Mouse (Mus musculus) embryo, embryonic 10.5 days (tissue): ENCODE measurements around the gene Eci2.
"Not testable (repeated sequence)": the region's sequence is repeated elsewhere in the genome, so short reads cannot be mapped to it uniquely, and the experiment has no call there.

Experiments
- DNase-seq: peaks from one replicate; pipeline ENCODE4 v3.0.0-alpha.2; 2015; ENCODE audit warnings: low spot score

Gene Eci2

DNA sequence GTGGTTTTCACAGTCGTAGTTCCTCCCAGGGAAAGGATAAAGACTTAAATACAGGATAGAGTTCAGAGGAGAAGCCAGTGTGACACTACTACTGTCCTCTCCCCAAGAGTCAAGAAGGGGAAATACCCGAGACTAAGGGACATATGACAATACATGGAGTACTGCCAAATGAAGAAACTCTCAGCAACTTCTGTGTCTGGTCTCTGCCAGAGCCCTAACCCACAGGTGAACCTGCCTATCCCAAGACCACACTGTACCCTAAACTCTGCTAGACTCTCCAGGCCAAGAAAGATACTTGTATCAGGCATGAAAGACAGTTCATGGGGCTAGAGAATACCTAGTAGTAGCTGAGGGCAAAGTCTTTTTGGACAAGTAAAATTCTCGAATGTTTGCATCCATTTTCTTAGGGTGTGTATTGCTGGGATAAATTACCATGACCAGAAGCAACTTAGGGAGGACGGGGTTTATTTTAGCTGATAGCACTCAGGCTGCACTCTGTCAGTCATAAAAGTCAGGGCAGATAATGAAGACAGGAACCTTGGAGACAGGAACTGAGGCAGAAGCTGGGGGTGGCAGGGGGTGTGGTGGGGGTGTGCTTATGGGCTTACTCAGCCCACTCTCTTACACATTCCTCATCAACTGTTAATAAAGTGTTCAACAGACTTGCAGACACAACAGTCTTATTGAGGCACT is 35.2 kb downstream of the Eci2 start:
- no peak for DNase-seq

DNA sequence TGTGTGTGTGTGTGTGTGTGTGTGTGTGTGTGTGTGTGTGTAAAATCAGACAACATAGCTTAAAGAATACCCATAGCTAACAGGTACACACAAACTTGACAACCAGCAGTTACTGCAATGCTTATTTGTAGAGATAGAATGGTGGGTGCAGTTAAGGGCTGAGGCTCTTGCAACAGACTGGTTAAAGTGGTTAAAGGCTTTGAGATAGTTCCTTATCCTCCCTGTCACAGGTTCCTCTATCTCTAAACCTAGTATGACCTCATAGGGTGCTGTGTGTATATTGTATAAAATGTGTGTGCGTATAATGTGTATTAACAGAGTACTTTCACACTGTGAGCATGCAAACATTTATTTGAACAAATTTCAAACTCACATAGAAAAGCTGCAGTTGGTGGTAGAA is 43.4 kb downstream of the Eci2 start:
- not testable (repeated sequence) for DNase-seq

GRCm38 (mm10) chr13:34978635-34979034 is 48.3 kb downstream of the Eci2 start:
- DNase-seq: not testable (repeated sequence)

- DNase-seq: no peak
Observed at GRCm38 (mm10) chr13:34977410-34977809, 49.5 kb downstream of the Eci2 start.

DNA sequence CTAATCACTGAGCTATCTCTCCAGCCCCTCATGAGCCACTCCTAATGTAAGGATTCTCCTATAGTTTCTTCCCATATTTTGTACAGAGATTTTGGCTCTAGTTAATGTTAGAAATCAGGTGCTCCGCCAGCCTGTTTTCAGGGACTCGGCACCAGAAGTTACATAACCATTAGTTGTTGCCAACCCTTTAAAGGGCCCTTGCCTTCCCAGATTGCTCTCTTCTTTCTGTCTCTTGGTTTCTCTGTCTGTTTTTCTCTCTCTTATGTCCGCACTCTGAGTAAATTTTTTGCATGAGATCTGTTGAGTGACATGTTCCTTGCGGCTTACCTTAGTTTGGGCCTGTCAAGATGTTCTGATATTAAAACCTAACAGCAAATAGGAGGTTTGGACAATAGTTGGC is 50.8 kb downstream of the Eci2 start:
- DNase-seq: no peak

- DNase-seq: no peak
Observed at GRCm38 (mm10) chr13:34973770-34974169, 53.1 kb downstream of the Eci2 start.

DNA sequence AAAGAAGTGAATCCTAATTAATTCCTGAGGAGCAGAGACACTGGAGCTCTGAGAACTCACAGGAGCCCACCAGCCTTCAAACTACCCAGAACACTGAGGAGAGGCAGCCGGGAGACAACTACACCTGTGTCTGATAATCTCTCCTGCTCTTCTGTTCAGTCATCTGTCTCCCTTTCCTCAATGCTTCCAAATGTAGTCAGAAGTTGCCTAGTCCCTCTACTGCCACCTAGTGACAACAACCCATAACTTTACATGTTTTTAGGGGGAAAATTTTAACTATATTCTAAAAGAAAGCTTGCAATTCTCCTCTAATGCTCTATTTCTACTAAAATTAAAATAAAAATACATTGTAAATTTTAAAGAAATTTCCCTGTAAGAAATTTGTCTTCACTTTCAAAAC is 53.7 kb downstream of the Eci2 start:
- peak; percentile 72 for DNase-seq

- DNase-seq: not testable (repeated sequence)
Observed at GRCm38 (mm10) chr13:34972456-34972855, 54.4 kb downstream of the Eci2 start.

GRCm38 (mm10) chr13:34965647-34966046 is 61.2 kb downstream of the Eci2 start:
- not testable (repeated sequence) for DNase-seq

DNA sequence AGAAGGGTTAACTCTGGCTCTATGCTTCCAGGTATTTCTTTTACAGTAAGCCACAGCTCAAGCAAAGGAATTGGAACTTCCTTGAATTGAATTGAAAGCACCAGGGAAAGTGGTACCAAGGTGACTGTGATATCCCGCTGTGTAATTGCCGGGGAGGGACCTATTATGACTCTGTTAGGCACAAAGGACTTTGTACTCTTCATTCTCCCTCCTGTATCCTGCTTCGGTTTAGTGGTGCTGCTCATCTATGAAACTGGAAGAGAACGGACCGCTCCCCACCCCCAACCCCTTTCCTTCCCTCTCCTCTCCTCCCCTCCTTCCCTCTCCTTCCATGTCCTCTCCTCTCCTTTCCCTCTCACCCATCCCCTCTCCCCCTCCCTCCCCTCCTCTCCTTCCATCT is 62.0 kb downstream of the Eci2 start:
- DNase-seq: peak; percentile 12

DNA sequence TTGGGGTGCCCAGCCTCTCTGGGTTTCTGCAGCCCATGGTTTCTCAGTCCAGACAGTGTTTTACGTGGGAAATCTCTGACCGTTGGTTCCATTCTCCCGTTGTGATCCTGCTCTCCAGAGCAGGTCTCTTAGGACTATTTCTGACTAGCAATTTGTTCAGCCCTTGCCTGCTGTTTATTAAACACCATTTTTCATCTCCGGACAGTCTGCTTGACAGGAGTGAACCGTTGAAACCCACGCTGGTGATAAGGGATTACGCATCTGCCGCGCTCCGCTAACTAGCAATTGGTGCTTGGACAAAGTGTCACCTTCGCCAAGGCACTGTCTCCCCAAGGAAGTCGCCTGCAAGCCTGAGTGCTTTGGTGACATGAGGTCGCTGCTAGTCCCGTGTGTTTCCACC is 62.5 kb downstream of the Eci2 start:
- DNase-seq: peak; percentile 23

DNA sequence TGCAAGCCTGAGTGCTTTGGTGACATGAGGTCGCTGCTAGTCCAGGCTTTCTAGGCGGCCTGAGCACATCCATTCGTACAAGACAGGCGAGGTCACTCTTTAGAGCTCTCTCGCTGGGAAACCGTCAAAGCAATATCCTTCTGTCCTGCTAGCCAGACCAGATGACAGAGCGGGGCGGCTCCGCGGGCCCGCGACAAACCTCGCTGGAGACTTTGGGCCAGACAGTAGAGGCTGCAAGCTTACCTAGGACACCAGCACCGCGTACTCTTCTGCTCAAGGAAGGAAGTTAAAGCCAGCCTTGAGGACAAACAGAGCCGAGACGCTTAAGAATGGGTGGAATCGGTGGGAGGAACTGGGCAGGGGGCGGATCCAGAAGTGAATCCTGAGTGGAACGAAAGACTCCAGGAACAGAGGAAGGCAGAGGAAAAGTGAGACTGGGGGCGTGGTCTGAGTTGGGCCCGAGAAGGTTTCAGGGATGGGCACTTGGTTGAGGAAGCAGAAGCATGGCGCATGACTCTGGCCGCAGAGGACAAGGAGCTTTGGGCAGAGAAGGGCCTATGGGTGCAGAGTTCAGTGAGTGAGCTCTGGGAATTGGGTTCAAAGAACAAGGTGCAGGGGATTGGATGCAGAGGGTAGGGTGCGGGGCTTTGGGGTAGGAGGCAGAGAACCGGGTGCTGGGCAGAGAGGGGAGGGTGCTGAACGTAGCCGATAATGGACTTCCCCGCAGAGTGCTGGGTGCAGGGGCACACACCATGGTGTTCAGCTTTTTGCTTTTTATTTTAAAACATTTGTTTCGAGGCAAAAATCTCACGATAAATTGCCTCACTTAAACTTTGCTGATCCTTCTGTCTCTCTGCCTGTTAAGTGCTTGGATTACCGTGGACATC is 63.1 kb downstream of the Eci2 start, which contains the start of gene Eci3:
Gene Eci3 (minus strand): TSS at position 300 of the 887 bp plus-strand sequence.
- DNase-seq: peak; percentile 72

- no peak for DNase-seq
Observed at GRCm38 (mm10) chr13:34960996-34961770, 65.7 kb downstream of the Eci2 start.

DNA sequence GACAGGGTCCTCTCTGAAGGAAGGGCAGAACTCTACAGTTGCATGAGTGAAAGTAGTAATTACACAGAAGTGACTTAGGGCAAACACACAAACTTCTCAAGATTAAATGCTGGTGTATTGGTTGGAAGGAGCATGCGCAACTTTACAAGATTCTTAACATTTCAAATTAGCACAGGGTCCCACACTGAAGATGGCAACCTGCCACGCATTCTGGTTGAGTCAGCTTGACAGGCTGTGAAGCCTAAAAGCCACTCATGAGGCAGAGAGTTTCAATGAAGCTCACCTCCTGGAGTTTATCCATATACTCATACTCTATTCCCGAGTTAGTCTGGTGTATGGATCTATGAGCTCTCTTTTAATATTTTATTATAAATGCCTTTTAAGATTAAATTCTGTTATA is 68.7 kb downstream of the Eci2 start:
- not testable (repeated sequence) for DNase-seq

DNA sequence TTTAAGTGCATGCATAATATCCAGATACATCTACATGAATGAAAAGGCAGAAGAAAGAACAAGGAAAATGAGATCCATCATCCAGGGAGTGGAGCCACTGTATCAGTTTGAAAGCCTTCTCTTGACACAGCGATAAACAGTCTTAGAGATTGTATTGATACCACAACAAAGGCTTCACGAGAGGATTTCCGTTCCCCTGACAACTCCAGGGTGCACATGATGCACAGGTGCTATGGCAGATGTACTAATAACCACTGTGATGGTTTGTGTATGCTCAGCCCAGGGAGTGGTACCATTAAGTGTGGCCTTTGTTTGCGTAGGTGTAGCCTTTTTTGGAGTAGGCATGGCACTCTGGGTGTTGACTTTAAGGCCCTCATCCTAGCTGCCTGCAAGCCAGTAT is 70.0 kb downstream of the Eci2 start:
- no peak for DNase-seq

DNA sequence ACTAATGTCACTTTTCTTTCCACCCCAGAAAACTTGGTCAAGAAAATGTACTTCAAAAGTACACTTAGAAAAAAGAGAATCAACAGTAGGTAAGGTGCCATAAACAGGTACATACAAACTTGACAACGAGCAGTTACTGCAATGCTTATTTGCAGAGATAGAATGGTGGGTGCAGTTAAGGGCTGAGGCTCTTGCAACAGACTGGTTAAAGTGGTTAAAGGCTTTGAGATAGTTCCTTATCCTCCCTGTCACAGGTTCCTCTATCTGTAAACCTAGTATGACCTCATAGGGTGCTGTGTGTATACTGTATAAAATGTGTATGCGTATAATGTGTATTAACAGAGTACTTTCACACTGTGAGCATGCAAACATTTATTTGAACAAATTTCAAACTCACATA is 75.5 kb downstream of the Eci2 start:
- not testable (repeated sequence) for DNase-seq

GRCm38 (mm10) chr13:34942370-34942769 is 84.5 kb downstream of the Eci2 start:
- DNase-seq: no peak

- DNase-seq: no peak
Observed at GRCm38 (mm10) chr13:34934931-34935644, 91.8 kb downstream of the Eci2 start.
